Mouse (Mus musculus) heart, embryonic 12.5 days (tissue): ENCODE data around the gene Ar. TPM values are rescaled to one million over a fixed set of nuclear protein-coding genes. Genes with fewer than 3 reads are reported as not detected.

Source experiments
- ATAC-seq: fragments of 200-750 bp; cut with Nextera tagmentation; 2 replicates; pipeline ENCODE4 v1.8.0; 2017; ENCODE audit warnings: moderate TSS enrichment, moderate library complexity; ENCODE audit not compliant: insufficient number of reproducible peaks, low FRiP score
- H3K27ac ChIP-seq: fragments of 300-500 bp; sonication (generic); 2 replicates; pipeline ENCODE4 v1.5.1; 2016; ENCODE audit warnings: mild to moderate bottlenecking, moderate library complexity; ENCODE audit not compliant: poor library complexity, severe bottlenecking
- H3K27me3 ChIP-seq: fragments of 300-500 bp; sonication (generic); replicated peaks from 2 replicates; pipeline ENCODE4 v1.6.1; 2016; ENCODE audit warnings: mild to moderate bottlenecking, moderate library complexity
- H3K36me3 ChIP-seq: fragments of 300-500 bp; sonication (generic); 2 replicates; pipeline ENCODE4 v1.6.1; 2016; ENCODE audit warnings: mild to moderate bottlenecking, moderate library complexity
- H3K4me1 ChIP-seq: fragments of 300-500 bp; sonication (generic); replicated peaks from 2 replicates; pipeline ENCODE4 v1.6.1; 2016; ENCODE audit warnings: mild to moderate bottlenecking
- H3K4me2 ChIP-seq: fragments of 300-500 bp; sonication (generic); 2 replicates; pipeline ENCODE4 v1.6.1; 2016; ENCODE audit warnings: mild to moderate bottlenecking, moderate library complexity
- H3K4me3 ChIP-seq: fragments of 300-500 bp; sonication (generic); 2 replicates; pipeline ENCODE4 v1.5.1; 2016; ENCODE audit warnings: mild to moderate bottlenecking
- H3K9ac ChIP-seq: fragments of 300-500 bp; sonication (generic); 2 replicates; pipeline ENCODE4 v1.6.1; 2016; ENCODE audit warnings: mild to moderate bottlenecking, moderate library complexity
- H3K9me3 ChIP-seq: fragments of 300-500 bp; sonication (generic); replicated peaks from 2 replicates; pipeline ENCODE4 v1.6.1; 2016; ENCODE audit warnings: mild to moderate bottlenecking, moderate library complexity
- WGBS: fragments of 180-500 bp; shearing (Covaris S2); methylation state at CpG from one replicate; pipeline ENCODE4 v1.1.7; 2016; 5-methylcytosine and 5-hydroxymethylcytosine counted together
- polyA plus RNA-seq: library from polyadenylated mRNA; unstranded; fragments of >200 nt; fragmentation: Nextera tagmentation; extraction: Ambion mirVana; gene quantifications from 2 replicates; pipeline ENCODE4 v1.2.1, GENCODE M21; 2016

Ar gene
- polyA plus RNA-seq, 1 experiment from 2014 or later = 0.09 TPM

- Histone ChIP-seq H3K36me3 (no peaks in the 10 kb centered on the region), H3K27ac (no peak overlapping the region), H3K9me3 (no peaks in the 10 kb centered on the region), H3K27me3 (no peaks in the 10 kb centered on the region), H3K4me2 (no peak overlapping the region), H3K9ac (no peak overlapping the region), H3K4me1 (no peaks in the 10 kb centered on the region), H3K4me3 (no peak overlapping the region)
- WGBS = 76% methylated on average over 2 of the region's 2 CpGs
- no peak for ATAC-seq
Observed at GRCm38 (mm10) chrX:98265755-98266154, 117.2 kb downstream of the Ar start.

GRCm38 (mm10) chrX:98271361-98271760 is 122.8 kb downstream of the Ar start:
- Histone ChIP-seq H3K27me3 (no peaks in the 10 kb centered on the region), H3K36me3 (no peaks in the 10 kb centered on the region), H3K9me3 (no peaks in the 10 kb centered on the region), H3K4me1 (no peaks in the 10 kb centered on the region), H3K4me2 (no peak overlapping the region), H3K4me3 (no peak overlapping the region), H3K27ac (no peak overlapping the region), H3K9ac (no peak overlapping the region)
- no peak for ATAC-seq

- no peak overlapping the region for H3K4me3 ChIP-seq
- no peaks in the 10 kb centered on the region for H3K27me3 ChIP-seq
- H3K27ac ChIP-seq = no peak overlapping the region
- H3K9me3 ChIP-seq = no peaks in the 10 kb centered on the region
- H3K9ac ChIP-seq = no peak overlapping the region
- no peaks in the 10 kb centered on the region for H3K36me3 ChIP-seq
- no peaks in the 10 kb centered on the region for H3K4me1 ChIP-seq
- 56% methylated on average over 1 of the region's 1 CpGs for WGBS
- H3K4me2 ChIP-seq = no peak overlapping the region
- ATAC-seq = no peak
Observed at GRCm38 (mm10) chrX:98291763-98292162, 143.2 kb downstream of the Ar start.

- H3K27me3 ChIP-seq = no peaks in the 10 kb centered on the region
- H3K27ac ChIP-seq = no peak overlapping the region
- no peaks in the 10 kb centered on the region for H3K9me3 ChIP-seq
- no peaks in the 10 kb centered on the region for H3K36me3 ChIP-seq
- ATAC-seq = no peak
- H3K4me2 ChIP-seq = no peak overlapping the region
- no peaks in the 10 kb centered on the region for H3K4me1 ChIP-seq
- H3K9ac ChIP-seq = no peak overlapping the region
- 62% methylated on average over 4 of the region's 4 CpGs for WGBS
- no peak overlapping the region for H3K4me3 ChIP-seq
Observed at GRCm38 (mm10) chrX:98300685-98301084, 152.1 kb downstream of the Ar start.

- no peak overlapping the region for H3K9ac ChIP-seq
- no peak overlapping the region for H3K4me2 ChIP-seq
- H3K27ac ChIP-seq = no peak overlapping the region
- H3K9me3 ChIP-seq = no peaks in the 10 kb centered on the region
- H3K27me3 ChIP-seq = no peaks in the 10 kb centered on the region
- no peak for ATAC-seq
- H3K36me3 ChIP-seq = no peaks in the 10 kb centered on the region
- 58% methylated on average over 2 of the region's 2 CpGs for WGBS
- H3K4me3 ChIP-seq = no peak overlapping the region
- H3K4me1 ChIP-seq = no peaks in the 10 kb centered on the region
Observed at GRCm38 (mm10) chrX:98301924-98302323, 153.4 kb downstream of the Ar start.

GRCm38 (mm10) chrX:98315961-98316360 is 167.4 kb downstream of the Ar start:
- Histone ChIP-seq H3K9me3 (no peaks in the 10 kb centered on the region), H3K27ac (no peak overlapping the region), H3K36me3 (no peaks in the 10 kb centered on the region), H3K4me1 (no peaks in the 10 kb centered on the region), H3K4me3 (no peak overlapping the region), H3K9ac (no peak overlapping the region), H3K27me3 (no peaks in the 10 kb centered on the region), H3K4me2 (no peak overlapping the region)
- ATAC-seq = no peak
- 82% methylated on average over 3 of the region's 3 CpGs for WGBS

GRCm38 (mm10) chrX:98317483-98317882 is 168.9 kb downstream of the Ar start:
- Histone ChIP-seq H3K4me1 (no peaks in the 10 kb centered on the region), H3K27ac (no peak overlapping the region), H3K27me3 (no peaks in the 10 kb centered on the region), H3K4me2 (no peak overlapping the region), H3K9ac (no peak overlapping the region), H3K36me3 (no peaks in the 10 kb centered on the region), H3K4me3 (no peak overlapping the region), H3K9me3 (no peaks in the 10 kb centered on the region)
- ATAC-seq = no peak

- H3K9me3 ChIP-seq = no peaks in the 10 kb centered on the region
- no peak for ATAC-seq
- H3K4me2 ChIP-seq = no peak overlapping the region
- no peak overlapping the region for H3K4me3 ChIP-seq
- no peak overlapping the region for H3K9ac ChIP-seq
- H3K36me3 ChIP-seq = no peaks in the 10 kb centered on the region
- H3K27me3 ChIP-seq = no peaks in the 10 kb centered on the region
- 81% methylated on average over 2 of the region's 2 CpGs for WGBS
- H3K27ac ChIP-seq = no peak overlapping the region
- no peaks in the 10 kb centered on the region for H3K4me1 ChIP-seq
Observed at GRCm38 (mm10) chrX:98323105-98323504, 174.5 kb downstream of the Ar start.

GRCm38 (mm10) chrX:98347481-98347880 is 198.9 kb downstream of the Ar start:
- Histone ChIP-seq H3K27me3 (no peaks in the 10 kb centered on the region), H3K4me2 (no peak overlapping the region), H3K36me3 (no peaks in the 10 kb centered on the region), H3K9me3 (no peaks in the 10 kb centered on the region), H3K4me3 (no peak overlapping the region), H3K9ac (no peak overlapping the region), H3K4me1 (no peaks in the 10 kb centered on the region), H3K27ac (no peak overlapping the region)
- 81% methylated on average over 1 of the region's 1 CpGs for WGBS
- ATAC-seq = no peak

GRCm38 (mm10) chrX:98348036-98348435 is 199.5 kb downstream of the Ar start:
- H3K4me2 ChIP-seq = no peak overlapping the region
- H3K27me3 ChIP-seq = no peaks in the 10 kb centered on the region
- no peak overlapping the region for H3K27ac ChIP-seq
- H3K4me1 ChIP-seq = no peaks in the 10 kb centered on the region
- no peaks in the 10 kb centered on the region for H3K9me3 ChIP-seq
- H3K4me3 ChIP-seq = no peak overlapping the region
- H3K36me3 ChIP-seq = no peaks in the 10 kb centered on the region
- no peak overlapping the region for H3K9ac ChIP-seq
- WGBS = 39% methylated on average over 4 of the region's 4 CpGs
- no peak for ATAC-seq
